Mouse (Mus musculus) thymus, postnatal 36 days (tissue): ENCODE data around the gene Mitf.

Source experiments
- DNase-seq, 2 experiments: peaks; one replicate each; pipeline ENCODE4 v3.0.0; 2022; ENCODE audit warnings: mixed read lengths in 2 of 2

The Mitf gene

DNA sequence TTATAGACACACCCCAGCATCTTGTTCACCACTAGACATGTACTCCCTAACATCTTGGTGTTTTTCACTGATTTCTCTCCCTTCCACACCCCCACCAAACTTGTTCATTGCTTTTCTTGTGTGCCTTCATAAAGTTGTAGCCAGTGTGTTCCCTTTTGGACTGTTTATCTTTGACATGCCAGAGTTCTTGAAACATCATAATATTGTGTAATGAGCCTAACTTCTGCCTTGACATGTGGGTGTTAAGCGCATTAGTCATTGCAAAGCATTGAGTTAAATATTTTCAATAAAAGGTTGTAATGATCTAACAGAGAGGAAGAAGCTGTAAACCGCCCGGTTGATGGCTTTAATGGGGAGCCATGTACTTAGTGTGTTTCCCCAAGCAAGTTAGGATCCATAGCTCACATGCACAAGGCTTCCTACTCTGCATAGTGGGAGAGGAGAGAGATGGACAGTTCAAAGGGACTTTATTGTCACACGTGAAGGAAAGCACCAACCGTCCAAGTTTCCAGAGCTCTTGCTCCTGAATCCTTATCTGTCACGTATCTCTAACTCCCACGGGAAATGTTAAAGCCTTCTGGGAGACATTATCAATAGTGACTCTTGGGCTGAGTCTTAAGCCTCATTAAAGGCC is 19.9 kb downstream of the Mitf start:
- DNase-seq = no peak

DNA sequence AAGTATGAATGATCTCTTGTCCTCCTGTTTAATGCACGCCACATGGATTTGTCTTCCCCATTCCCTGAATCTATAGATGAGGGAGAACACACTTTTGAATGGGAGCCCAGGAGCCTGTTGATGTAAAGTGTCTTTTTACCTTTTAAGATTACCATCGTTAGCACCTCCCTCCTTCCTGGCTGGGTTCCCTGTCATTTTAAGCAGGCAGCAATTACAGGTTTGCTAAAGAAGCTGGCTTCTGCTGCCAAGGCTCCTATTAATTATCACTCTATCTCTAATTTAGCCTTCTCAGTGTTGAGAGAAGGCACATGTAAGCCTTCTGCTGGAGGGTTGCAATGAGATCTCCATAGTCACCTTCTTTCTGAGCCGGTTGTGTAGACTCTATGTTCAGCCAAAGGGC is 21.2 kb downstream of the Mitf start:
- DNase-seq = no peak

DNA sequence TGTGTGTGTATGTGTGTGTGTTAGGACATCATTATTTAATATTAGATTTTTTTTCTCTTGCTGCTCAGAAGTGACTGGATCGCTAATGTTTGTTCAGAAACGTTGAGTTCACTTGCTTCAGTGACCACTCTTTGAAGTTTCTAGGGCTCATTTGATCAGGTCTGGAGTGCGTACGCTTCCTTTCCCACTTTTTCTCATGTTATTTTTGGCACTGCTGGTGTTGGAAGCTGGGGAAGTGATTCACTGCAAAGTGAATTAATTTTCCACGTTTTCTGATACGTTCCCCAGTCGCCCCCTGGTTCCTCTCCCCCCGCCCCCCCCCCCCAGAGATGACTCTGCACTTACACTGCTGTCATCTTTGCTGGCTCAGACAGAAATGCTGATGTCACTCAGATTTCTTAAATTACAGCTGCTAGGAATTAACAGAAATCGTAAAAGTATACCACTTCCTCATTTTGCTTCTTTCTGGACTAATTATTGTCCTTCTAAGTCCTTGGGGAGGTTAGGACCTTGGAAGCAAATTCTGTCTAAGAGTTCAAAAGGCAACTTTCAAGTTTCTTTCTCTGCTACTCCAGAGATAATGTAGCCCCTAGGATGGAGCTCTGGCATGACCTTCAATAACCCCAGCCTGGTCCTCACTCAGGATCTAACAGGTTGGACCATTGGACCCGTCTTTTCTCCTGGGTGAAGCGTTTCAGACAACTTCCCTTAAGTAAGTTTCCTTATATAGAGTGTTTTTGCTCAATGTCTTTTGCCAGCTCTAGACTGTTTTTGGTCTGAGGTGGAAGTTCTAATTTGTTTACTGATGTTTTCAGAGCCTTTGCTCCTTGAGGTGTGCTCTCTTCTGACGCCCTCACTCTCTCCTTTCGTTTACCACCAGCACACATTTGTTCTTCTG is 22.2 kb downstream of the Mitf start:
- DNase-seq = no peak

DNA sequence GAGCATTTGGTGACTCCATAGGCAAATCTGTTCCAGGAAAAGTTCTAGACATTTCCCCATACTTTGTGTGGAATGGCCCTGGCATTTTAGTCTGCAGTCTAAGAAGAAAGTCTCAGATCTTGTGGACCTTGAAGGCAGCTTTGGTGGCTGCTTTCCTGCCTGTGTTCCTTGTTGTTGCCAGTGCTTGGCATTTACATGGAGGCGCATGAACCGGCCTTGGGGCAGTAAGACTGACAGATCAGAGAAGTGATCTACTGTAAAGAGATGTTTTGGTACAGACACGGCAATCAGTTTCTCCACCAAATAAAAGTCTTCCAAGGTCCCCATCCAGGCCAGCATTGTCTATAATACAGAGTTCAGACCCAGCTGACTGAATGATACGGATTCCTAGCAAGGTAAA is 25.6 kb downstream of the Mitf start:
- no peak for DNase-seq

DNA sequence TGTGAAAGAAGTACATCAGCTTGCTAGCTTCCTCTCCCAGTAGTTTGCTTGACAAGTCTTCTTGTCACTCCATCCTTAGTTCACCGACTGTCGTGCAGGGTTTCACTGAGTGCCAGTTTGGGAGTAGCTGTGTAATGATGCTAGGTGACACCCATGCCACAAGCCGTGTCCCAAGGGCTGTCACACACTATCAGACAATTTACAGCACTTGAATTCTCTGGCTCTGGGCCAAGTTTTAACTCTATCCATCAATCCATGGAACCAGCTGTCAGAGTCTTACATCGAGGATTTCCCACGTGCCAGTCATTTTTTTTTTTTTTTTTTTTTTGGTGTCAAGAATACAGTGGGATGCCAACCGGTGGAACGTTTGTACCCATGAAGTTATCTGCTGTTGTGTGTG is 29.3 kb downstream of the Mitf start:
- DNase-seq = no peak

DNA sequence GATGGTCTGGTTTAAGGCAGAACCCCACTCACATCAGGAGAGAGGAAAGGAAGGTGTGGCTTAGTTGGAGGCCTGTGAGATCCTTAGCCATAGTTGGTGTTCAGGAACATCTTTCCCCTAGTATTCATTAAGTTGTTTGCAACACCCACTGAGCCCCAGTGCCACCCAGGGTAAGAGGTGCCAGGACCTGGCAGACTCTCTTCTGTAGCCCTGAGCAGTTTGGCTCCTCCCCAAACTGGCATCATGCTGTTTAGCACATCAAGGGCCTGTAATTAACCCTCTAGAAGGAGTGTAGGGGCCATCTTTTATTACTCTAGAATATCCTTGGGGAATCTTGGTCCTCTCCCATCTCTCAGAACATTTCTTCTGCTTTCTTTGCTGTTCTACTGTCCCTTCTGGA is 30.9 kb downstream of the Mitf start:
- DNase-seq = no peak

DNA sequence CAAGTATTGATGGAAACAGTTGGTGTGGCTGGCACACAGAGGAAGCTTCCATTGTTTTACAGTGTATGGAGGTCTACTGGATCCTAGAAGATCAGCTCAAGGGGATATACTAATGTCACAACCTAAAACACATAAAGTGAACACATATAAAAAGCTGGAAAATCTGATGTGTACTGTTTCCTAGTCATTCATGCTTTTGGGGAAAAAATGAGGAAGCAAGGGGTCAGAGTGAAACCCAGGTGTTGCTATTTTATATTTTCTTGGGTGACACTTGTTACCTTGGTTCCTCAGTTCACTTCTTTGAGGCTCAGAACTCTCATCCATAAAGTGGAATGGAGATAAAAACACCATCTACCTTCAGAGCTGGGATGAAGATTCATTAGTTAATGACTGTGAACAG is 32.7 kb downstream of the Mitf start:
- no peak for DNase-seq

DNA sequence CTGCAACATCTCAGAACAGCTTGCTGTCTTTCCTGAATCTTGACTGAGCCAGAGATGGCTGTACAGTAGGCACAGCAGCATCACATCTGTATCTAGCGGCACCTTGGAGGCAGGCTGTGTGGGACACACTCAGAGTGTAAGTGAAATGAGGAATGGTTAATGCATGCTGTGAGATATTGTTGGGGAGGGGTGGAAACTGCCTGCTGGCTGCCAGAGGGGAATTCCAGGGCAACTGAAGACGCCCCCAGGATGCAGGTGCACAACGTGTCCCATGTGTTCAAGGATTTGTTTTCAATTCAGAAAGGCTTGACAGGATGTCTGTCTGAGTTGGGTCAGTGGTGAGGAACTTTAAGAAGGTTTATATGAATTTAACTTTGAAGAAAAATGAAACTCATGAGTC is 37.3 kb downstream of the Mitf start:
- no peak for DNase-seq

DNA sequence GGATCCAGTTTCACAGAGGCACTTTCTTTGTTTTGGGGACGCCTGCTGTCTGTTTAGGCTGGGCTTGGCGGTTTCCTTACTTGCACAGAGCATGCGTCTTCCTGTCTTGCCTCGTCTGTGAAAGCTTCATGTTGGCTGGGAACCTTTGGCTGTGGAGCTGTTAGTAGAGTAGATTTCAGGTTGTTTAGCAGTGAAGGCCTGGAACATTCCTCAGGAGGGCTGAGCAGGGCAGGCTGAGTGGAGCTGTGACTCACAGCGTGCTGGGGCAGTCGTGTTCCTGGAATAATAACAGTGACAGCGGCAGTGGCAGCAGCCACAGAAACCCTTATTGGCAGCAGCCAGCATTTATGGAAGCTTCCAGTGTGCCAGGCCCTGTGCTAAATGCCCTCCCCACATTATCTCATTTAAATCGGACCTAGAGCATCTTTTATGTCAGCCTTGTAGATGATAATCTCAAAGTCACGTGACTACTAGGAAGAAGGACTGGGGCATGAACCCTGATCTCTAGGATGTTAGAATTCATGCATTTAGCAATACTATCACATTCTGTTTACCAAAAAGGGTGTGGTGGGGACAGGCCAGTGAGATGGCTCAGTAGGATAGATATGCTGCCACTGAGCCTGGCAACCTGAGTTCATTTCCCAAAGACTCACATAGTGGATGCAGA is 41.5 kb downstream of the Mitf start:
- DNase-seq = no peak

DNA sequence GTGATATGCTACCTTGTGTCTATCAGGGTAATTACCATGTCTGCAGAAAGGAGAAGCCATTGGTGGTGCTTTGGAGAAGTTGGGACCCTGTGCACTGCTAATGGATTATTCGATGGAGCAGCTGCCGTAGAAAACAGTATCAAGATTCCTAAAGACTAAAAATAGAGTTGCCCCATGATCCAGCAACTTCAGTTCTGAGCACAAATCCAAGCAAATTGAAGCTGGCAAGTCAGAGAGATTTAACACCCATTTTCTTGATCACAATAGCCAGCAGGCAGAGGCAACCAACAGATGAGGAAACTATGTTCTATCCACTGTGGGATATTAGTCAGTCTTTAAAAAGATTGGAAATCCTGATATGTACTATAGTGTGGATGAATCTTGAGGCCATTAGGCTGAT is 47.4 kb downstream of the Mitf start:
- DNase-seq = no peak

DNA sequence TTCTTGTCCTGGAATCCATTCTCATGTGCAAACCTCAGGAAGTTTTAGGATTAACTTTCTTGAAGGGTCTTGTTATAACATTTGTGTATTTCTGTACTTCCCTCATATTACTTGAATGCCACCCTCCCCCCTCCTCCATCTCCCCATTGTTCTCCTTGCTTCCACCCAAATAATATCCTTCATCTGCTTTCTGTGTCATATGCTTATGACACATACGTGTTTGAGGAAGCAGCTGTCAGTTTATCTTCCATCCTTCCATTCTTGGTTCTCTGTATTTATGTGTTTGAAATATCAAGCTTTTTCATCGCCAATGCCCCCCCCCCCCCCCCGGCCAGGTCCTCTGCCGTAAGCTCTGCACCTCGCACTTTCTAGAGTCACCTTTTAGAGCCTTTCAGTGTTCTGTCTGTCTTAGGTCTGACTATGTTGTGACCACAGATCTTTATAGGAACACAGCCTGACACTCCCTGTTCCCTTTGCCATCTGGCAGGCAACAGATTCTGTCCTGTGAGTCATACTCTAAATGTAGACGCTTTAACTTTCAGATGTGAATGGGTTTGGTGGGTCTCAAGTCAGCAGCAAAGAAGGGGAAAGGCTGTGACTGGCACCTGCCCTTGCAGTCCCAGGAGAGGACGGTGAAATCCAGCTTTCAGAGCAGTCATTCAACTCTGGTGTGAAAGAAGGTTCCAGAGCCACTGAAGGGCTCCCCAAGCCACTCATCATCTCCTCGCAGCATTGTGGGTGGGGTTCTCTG is 48.7 kb downstream of the Mitf start:
- DNase-seq = no peak

DNA sequence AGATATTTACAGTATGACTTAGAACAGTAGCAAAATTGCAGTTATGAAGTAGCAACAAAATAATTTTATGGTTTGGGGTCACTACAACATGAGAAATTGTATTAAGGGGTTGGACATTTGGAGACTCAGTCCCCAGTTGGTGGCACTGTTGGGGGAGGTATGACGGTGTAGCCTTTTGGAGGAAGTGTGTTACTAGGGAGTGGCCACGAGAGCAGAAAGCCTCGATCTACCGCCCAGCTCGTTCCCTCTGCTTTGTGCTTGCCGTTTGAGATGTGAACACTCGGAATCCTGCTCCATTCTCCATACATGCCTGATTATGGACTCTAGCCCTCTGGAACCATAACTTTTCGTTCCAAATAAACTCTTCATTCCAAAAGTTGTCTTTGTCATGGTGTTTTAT is 49.6 kb downstream of the Mitf start:
- DNase-seq = no peak

DNA sequence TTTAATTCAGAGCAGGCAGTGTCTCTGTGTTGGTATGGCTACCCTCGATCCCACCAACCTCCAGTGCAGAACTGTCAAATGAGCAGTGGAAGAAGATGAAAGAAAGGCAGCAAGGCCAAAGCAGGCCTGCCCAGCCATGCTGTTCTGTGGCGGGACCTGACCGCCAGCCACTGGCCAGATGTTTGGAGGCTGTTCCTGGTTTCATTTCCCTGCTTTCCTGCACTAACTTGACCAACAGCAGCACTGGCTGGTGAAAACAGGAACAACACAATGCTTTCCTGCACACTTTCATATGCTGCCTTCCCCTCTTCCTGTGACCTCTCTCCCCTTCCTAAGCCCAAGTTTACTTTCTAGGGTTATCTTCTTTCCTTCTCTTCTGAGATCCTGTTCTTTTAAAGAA is 50.8 kb downstream of the Mitf start:
- no peak for DNase-seq

DNA sequence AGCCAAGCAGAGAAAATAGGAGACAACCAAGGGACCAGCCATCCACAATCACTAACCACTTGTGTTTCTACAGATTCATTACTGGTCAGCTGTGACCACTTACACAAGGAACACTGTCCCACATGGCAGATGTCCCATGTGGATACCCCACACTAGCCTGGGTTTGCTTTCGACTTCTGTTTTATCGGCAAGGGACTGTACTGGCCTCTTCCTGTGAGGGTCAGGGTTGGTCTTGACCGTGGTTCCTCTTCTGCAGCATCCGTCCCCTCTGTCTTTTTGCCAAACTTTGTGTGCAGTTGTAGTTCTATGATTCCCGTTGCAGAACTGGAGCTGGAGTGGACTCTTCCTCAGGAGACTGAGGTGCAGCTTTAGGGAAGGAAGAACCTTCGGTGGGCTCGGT is 59.7 kb downstream of the Mitf start:
- DNase-seq = no peak

DNA sequence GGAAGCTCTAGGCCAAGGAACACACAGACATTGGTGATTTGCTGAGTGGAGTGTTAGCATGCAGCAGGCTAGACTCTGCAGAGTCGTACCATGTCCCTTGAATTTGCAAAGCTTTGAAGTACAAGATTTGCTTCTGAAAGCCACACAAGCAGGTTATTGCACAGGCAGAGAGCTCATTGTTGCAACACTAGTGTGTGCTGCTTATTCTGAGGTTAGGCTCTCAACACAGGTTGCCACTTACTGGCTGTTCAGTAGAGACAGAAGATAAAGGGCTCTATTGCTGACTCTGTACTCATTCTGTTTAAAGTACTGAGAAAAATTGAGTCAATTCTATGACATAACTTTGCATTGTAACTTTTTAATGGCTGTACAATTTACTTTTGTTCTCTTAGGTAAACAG is 61.2 kb downstream of the Mitf start:
- no peak for DNase-seq

DNA sequence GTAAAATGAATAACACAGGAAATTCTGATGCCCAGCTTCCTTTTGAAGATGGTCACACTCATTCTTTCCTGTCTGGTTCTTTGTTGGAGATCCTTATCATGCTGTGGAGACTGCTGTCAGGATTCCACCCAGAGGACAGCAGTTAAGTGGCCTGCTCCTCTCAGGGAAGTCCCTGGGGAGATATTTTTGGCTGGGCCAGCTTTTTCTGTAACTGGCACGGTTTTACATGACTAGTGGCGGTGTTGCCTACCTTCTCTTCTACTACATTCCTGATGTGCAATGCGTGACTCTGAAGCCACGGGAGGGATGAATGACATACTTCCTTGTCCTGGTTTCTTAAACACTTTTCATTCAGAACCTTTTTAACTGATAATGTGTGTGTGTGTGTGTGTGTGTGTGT is 63.1 kb downstream of the Mitf start:
- no peak for DNase-seq

DNA sequence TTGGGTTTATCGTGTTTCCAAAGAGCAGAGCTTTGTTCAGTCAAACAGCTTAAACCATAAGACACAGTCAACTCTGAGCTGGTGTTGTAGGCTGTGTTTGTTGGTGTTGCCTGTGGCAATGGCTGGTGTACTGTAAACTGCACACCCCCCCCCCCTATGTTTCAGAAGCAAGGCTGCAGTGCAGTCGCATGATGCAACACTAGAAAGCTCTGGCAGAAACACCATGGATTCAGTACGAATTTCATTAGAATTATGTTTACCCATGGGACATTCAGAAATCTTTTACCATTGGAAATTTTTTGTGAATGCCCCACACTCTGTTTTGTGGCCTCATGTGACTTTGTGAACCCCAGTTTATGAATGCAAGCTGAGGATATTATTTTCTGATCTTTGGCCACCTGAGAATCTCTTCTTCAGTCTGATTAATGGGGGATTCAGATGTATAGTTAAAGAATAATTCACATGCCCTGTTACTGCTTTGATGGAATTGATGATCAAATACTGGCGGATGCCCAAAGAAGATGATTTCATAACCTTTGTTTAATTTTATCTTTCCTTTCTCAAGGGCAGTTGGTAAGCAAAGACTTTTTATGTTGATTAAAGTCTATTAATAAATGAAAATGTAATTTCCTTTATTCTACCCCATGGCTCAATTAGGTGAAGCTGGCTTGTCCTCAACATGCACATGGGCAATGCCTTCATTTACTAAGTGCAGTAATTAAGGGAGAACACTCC is 64.6 kb downstream of the Mitf start:
- DNase-seq = no peak

DNA sequence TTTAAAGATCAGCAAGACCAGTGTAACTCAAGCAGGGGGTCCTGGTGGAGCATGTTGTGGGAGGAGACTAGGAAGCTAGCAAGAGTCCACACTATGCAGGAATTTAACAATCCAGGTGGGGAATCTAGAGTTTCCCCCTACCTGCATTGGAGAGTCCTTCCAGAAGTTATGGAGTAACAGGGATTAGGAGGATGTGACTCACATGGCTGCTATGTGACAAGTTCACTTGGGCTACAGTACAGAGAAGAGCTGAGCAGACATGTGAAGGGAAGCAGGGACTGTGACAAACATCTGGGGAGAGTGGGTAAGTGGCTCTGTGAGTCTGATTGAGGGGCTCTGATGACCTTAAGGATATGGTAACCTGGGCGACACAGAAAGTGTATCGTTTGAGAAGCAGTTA is 66.2 kb downstream of the Mitf start:
- DNase-seq = no peak

DNA sequence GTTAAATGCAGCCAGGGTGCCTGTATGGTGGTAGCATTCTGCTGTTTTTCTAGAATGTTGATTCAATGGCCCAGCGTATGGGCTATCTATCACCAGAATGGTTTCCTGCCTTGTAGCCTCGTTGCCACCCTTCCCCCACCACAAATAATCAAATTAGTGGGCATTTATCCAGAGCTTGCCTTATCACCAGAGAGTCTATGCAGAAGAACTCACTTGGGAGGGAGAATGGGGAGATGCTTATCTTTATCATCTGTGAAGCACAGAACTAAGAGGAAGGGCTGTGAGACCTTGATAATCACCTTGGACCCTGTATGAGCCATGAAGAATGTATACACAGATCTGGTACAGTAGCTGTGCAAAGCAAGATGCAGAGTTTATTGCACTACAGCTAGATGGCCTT is 70.1 kb downstream of the Mitf start:
- no peak for DNase-seq

DNA sequence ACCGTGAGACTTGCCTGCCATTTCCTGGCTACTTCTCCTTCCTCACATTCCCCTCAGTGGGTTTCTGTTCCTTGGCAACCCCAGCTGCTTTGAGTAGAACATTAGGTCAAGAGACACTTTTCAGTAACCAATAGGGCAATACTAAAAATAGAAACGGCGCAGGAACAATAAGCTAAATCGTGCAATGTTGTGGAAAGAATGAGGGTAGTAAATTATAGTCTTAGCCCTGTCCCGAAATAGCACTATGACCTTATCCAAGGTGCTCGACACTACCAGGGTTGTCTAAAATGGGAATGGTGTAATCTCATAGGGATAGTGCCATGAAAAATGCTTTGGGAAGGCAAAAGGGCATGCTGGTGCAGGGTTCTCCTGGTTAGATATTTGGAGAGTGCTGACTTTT is 70.6 kb downstream of the Mitf start:
- no peak for DNase-seq

DNA sequence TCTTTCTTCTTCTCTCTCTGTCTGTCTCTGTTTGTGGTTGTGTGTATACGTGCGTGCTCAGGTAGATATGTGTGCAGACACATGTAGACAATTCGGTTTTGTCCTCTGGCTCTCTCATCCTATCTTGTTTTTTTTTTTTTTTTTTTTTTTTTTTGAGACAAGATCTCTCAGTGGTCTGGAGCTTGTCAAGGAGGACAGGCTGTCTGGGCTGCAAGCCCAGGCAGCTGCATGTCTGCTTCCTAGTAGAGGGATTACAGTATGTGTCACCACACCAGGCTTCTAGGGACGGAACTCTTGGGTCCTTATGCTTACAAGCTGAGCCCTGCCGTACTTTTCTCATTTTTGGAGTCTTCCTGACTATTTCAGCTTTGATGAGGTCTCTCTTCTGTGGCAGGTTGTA is 73.5 kb downstream of the Mitf start:
- DNase-seq = no peak

DNA sequence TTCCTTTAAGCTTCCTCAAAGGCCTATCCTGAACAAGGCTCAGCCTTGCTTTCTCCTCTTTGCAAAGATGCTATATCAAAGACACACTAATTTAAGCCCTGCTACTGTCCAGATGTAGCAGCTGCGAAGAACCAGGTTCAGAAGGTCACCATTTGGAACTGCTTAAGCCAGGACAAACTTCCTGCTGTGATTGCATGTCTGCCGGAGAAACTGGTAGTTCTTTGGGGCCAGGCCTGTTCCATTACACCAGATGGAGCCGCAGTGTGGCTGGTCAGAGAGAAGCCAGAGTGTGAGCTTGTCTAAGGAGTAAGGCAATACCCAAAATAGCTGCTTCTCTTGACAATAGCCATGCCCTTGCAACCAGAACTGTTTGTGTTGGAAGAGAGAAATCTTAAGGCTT is 75.1 kb downstream of the Mitf start:
- DNase-seq = no peak

DNA sequence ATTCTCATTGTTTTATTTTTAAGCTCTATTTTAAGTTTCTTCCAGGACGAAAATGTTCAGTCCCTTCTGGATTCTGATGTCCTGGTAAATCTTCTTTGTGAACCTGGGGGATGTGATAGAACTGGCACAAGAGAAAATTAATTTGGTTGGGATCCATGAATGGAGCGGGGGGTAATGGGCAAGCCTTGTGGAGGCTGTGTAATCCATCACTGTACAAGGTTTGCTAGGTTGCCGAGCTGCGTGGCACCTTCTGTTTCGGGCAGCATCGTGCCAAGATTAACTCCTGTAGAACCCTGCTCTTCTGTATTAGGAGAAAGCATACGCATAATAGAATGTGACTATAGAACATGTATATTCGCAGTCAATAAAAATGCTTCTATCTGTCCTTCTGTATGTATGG is 76.1 kb downstream of the Mitf start:
- DNase-seq = no peak
